Mouse (Mus musculus): ENCODE measurements at regions not wholly inside any gene's neighbourhood (a gene's known extent, or its start where the extent isn't known, plus 50 kb on each side); places are given as distances from the start of the nearest gene placed in this dataset.

DNA sequence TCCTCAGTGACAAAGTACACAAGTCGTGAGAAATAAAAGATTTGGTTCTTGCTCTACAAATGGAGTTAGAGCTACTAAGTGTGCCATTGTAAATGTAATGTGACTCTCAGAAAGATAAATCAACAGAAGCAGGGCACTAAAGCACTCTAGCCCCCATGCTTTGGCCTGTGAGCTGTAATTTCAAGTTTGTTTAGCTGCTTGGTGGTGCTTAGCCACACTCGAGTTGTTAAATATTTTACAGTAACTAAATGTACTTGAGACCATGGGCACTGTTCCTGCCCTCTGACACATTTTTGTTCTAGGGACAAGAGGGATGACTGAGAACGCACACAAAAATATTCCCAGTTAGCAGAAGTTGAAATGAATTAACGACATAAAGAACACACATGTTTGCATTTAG lies 214.6 kb upstream of the Gmds start:
- no peak for TF ChIP-seq GATA1 (IDR thresholded peaks at IDR 0.05; ENCODE audit: borderline replicate concordance, low read length)
- no peak for TF ChIP-seq FLI1 (IDR thresholded peaks at IDR 0.05; ENCODE audit: low read length)
